Mouse (Mus musculus): ENCODE results near the gene Tbck.

The Tbck gene

GRCm38 (mm10) chr3:132766033-132766726, 82.2 kb downstream of the Tbck start:
- no peak for DNase-seq (ENCODE audit: low spot score in 2 of 2)

GRCm38 (mm10) chr3:132772054-132772453, 88.1 kb downstream of the Tbck start:
- DNase-seq (ENCODE audit: low spot score in 2 of 2), result no peak

DNA sequence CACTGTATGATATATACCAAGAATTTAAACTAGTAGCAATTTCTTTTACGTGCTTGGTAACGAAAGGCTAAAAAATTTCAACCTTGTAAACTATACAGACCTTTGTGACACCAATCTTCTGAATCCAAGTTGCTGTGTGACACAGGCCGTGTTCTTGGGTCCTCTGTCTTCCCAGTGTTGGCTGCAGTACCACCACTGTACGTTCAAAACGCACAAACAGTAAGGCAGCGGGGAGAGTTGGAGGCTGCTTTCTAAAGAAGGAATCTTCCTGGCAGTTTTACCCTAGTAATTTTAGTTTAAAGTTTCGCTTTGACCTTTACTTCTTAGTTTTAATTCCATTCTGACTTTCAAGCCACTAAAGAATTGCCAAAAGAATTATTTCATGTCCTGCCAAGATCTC, 92.7 kb downstream of the Tbck start:
- DNase-seq (ENCODE audit: low spot score in 2 of 2), result no peak

GRCm38 (mm10) chr3:132781103-132781502, 97.2 kb downstream of the Tbck start:
- DNase-seq (ENCODE audit: low spot score in 2 of 2), result no peak

- DNase-seq (ENCODE audit: low spot score in 2 of 2), result no peak
Observed at GRCm38 (mm10) chr3:132783087-132783486, 99.1 kb downstream of the Tbck start.

DNA sequence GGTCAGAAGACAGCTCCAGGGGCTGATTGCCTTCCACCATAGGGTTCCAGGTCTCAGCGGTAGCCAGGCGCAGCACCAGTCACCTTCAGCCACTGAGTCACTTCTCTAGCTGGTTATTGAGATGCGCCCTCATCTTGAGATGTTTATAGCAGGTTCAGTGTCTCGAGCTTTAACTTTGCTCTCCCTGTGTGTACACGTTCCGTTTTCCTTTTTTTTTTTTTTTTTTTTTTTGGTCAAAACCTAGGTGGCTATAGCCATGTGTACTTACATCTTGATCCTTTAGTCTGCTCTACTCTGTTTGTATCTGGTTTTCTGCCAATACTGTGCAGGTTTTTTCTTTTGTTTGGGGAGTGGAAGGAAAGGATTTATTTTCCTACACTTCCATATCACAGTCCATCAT, 100.8 kb downstream of the Tbck start:
- no peak for DNase-seq (ENCODE audit: low spot score in 2 of 2)

DNA sequence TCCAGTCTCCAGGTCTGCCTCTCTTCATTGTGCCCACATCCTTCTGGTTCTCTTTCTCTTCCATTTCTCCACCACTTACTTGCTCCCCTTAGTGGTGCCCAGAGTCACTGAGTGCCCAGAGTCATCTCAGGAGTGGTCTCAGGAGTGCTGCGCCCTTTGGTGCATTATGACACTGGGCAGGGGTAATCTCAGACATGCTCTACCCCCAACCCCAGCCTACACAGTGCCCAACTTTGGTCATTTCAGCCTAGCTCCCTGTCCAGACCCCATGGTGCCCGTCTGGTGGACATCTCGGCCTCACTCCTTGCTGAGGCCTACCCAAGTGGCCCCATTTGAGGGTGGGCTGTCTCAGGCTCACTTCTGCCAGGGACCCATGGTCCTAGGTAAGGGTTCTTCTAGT, 102.7 kb downstream of the Tbck start:
- DNase-seq (ENCODE audit: low spot score in 2 of 2), result no peak

GRCm38 (mm10) chr3:132787775-132788174, 103.8 kb downstream of the Tbck start:
- DNase-seq (ENCODE audit: low spot score in 2 of 2), result no peak

DNA sequence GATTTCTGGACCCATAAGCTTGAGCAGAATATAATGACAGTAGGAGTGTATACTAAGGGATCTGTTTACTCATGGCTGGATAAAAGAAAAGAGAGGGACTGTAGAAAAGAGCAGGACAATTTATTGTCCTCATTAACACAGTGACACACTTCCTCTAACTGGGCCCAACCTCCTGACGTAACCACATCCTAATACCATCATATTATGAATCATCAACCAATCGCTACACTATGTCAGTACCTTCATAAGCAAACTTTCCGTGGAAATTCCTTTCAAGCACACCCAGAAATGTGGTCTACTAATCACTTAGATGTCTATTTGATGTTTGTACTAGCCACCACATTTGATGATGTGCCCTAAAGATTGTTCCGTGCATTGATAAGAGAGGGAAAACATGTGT, 107.2 kb downstream of the Tbck start:
- no peak for DNase-seq (ENCODE audit: low spot score in 2 of 2)

DNA sequence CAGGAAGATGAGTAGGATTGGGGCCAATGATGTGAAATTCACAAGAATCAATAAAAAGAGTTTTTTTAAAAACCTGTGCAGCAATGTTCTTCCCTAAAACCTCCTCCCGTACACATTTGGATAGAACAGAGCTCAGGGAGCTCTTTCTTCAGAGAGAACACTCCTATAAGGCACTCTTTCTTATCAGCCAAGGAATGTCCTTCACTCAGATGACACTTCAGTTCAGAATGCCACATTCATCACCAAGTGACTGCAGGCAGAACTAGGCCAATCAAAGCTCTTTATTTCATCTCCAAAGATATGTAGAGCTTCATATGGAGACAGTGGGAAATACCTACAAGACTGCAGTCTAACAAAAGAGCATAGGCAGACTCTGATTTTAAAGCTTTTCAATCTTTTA, 116.3 kb downstream of the Tbck start:
- no peak for DNase-seq (ENCODE audit: low spot score in 2 of 2)

DNA sequence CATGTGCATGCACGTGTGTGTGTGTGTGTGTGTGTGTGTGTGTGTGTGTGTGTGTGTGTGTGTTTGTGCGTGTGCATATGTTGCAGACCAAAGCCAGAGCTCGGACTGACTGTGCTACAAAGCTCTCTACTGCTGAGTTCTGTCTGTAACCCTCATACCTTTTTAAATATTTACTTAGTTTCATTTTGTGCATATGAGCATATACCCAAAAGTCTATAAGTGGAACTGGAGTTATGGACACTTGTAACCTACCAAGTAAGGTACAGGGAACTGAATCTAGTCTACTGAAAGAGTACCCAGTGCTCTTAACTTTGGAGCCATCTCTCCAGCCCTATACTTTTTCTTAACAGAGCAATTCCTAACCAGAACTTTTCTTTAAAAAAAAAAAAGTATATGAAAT, 118.0 kb downstream of the Tbck start:
- DNase-seq (ENCODE audit: low spot score in 2 of 2), result no peak

DNA sequence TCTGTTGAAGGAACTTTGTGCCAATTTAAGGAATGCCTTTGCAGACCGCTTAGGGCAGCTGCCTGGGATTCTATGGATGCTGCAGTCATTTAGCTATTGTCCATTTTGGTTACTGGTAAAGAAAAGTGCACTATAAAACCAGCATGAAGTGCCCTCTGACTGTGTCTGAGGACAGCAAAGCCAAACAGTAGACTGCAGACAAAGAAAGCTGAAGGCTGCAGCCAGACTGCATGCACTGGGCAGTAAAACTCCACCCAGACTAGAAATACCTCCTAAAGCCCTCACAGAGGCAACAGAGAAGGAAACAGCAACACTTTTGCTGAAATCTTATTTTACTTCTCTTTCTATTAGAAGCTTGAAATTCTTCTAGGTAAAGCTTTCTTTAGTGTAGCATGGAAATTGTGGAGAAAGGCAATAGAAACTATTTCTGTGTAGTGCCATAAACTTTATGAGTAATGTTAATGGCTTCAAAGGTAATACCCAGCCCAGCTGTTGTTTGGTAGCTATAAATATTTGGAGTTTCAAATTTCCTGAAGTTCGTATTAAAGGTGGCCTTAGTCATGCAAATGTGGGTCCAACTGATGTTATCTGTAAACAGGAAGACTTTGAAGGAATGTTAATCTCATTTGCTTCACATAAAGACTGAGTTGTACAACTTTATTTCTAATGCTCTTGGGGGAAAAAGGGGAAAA, 124.1 kb downstream of the Tbck start:
- DNase-seq (ENCODE audit: low spot score in 2 of 2), result no peak

- DNase-seq (ENCODE audit: low spot score in 2 of 2), result no peak
Observed at GRCm38 (mm10) chr3:132808951-132809350, 125.0 kb downstream of the Tbck start.

DNA sequence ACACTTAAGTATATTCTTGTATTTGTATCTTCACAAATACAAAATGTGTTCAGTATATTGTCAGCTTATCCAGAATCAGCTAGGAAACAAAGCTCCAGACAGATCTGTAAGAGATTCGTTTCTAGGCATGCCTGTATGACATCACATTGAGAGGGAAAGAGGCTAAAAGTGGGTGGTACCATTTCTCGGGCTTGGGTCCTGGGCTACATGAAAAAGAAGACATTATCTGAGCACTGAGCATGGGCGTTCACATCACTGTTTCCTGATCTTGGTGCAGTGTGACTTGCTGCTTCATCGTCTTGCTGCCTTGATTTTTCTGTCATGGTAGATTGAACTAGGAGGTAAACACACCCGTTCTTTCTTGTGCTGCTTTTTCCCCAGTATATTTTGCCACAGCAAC, 127.8 kb downstream of the Tbck start:
- no peak for DNase-seq (ENCODE audit: low spot score in 2 of 2)

GRCm38 (mm10) chr3:132812356-132812755, 128.4 kb downstream of the Tbck start:
- DNase-seq (ENCODE audit: low spot score in 2 of 2), result no peak

GRCm38 (mm10) chr3:132813147-132813546, 129.2 kb downstream of the Tbck start:
- no peak for DNase-seq (ENCODE audit: low spot score in 2 of 2)

DNA sequence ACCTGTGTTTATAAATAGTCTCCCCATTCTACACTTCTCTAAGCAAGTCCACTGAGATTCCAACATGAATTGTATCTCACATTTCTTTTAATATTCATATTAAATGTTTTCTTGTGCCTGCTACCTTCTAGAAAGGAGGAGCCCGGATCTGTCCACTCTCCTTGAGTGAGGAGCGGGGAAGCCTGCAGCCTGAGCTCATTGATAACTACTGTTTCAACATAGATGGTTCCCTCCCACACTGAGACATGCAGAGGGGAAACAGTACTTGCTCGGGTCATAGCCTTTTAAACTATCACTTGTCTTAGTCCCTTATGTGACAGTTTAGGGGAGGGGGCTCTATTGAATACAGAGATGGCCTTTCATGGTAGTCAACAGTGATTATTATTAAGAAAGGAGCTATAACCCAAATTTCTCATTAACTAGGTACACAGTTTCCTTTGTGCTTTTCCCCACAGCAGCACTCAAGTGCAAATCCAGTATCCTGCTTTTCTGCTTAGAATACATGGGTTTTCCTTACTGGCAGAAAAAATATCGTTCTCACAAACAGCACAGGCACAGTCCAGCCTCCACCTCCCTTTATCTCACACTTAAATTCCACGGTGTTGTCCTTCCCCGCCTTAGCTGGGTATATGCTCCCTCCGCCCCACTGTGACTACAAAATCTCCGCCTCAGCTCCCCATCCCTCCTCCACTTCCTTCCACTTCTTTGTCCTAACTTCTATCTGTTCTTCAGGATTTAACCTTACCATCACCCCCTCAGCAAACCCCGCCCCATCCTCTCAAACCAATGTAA, 130.0 kb downstream of the Tbck start:
- DNase-seq (ENCODE audit: low spot score in 2 of 2), result no peak

DNA sequence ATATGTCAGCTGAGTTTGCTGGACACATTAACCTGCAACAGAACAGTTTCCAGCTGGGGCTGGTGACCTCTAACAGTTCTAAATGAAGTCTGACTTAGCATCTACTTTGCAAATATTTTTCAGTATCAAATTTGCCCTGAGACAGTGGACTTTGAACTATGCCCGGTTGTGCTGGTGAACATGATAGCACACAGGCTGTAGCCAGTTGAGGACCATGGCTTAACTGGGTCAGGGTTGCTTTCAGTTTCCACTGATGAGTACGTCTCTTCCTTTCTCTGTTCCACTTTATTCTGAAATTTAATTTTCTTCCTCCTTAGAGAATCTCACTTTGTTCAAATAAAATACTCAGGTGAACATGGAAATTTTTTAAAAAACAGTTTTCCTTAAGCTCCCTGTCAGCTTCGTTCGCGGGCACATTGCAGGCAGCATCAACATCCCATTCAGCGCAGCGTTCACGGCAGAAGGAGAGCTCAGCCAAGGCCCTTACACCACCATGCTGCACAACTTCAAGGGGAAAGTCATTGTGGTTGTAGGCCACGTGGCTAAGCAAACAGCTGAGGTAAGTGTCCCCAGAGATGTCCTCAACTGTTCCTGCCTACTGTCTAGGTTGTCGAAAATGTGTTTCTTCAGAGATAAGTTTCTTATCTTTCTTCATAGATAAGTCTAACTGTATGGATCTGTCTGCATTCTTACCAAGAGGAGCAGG, 131.0 kb downstream of the Tbck start:
- no peak for DNase-seq (ENCODE audit: low spot score in 2 of 2)

GRCm38 (mm10) chr3:132815497-132816326, 131.8 kb downstream of the Tbck start:
- no peak for DNase-seq (ENCODE audit: low spot score in 2 of 2)

GRCm38 (mm10) chr3:132819408-132819807, 135.5 kb downstream of the Tbck start:
- DNase-seq (ENCODE audit: low spot score in 2 of 2), result no peak

DNA sequence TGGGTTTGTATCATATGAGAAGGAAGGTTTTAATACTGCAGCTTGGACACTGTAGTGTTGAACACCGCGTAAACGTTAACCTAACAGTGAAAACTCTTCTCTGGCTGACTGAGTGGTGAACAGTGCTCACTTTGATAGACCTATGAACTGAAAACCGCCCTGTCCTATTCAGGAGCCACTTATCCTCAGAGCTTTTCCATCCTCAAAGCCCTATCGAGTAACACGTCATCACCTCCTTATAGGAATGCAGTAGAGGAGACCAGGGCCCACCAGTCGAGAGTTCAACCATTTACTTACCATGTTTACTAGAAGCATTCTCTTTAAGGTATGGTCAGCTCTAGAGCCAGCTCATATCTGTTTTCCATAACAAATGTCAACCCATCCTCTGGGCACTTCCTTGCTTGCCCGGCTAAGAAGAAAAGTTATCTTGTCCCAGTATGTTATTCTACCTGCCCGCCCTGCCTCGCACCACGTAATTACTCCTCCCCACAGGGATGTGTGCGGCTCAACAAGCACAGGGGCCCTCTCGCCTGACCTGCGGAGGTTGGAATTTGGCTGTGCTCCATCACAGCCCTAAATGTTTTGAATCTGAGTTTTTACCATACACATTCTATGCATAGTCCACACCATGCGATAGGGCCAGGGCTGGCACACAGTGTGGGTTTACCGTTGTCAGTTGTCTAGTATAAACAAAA, 147.4 kb downstream of the Tbck start:
- no peak for DNase-seq (ENCODE audit: low spot score in 2 of 2)

Data from frontal cortex, postnatal 14 days (tissue).